In the genomic region with DNA sequence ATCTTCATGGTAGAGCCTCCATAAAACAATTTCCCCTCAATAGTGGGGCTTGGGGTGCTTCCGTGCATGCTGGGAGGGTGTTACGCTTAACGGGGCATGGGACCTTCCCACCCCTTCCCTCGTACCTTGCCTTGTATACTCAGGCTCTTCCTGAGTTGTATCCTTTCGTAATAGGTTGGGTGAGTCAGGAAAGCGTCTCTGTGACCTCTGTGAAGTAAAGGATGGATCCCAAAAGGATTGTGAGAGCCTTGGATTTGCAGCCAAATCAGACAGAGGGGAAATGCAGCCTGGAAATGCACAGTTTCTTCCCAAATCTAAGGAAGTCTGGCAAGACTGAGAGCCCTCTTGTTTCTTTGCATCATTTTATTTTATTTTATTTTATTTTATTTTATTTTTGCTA, we compare ENCODE assay signal across 27 mouse cellular contexts.
A peak's percentile ranks its signal among the peaks of the same experiment; 100 is the strongest.
DNase-seq lines count a peak whose midpoint lies in the region; ATAC-seq and TF ChIP-seq lines count a peak whose summit lies in the region.
"Had no signal": no experiment of that assay in that cellular context is flagged by ENCODE, and none has a peak within 500 bp of the region (broad histone marks: within the 10 kb centered on the region; RNA-seq: fewer than 3 reads in every experiment).

No protein-coding gene starts in this region.

- intact Hi-C loops in heart, postnatal 25 days (cut with DNase I) = no loop called here

- TF ChIP-seq EP300 in lung, postnatal 0 days (IDR thresholded peaks at IDR 0.05) = peak; percentile 31; the same call in 1 of the 2 replicates

- no peak overlapping the region for H3K4me3 ChIP-seq in heart, embryonic 16.5 days (ENCODE audit: low read length)
- H3K4me3 ChIP-seq in lung, postnatal 0 days (ENCODE audit: low read depth, low read length) = no peak overlapping the region
- H3K4me3 ChIP-seq in brown adipose tissue, adult 24 weeks (ENCODE audit: insufficient read depth, low read depth, low read length) = no peak overlapping the region
- H3K4me3 ChIP-seq: embryonic facial prominence, embryonic 12.5 days; kidney, embryonic 15.5 days; midbrain, embryonic 13.5 days; neural tube, embryonic 15.5 days had no signal

- H3K27ac ChIP-seq in heart, embryonic 16.5 days (ENCODE audit: low read length) = 0 out of 2 replicates have a peak overlapping the region, but pooled peaks have one; percentile 9
- H3K27ac ChIP-seq in lung, postnatal 0 days (ENCODE audit: low read length) = peak overlapping the region; percentile 20; the same call in 1 of the 2 replicates
- peak overlapping the region; percentile 90 for H3K27ac ChIP-seq in brown adipose tissue, adult 24 weeks (replicated peaks; ENCODE audit: low read depth, low read length)
- H3K27ac ChIP-seq: embryonic facial prominence, embryonic 12.5 days; kidney, embryonic 15.5 days; liver, embryonic 14.5 days; midbrain, embryonic 13.5 days; neural tube, embryonic 15.5 days had no signal

- no peaks in the 10 kb centered on the region for H3K9me3 ChIP-seq in heart, embryonic 16.5 days (replicated peaks; ENCODE audit: control insufficient read depth, low read length)
- no peaks in the 10 kb centered on the region for H3K9me3 ChIP-seq in lung, postnatal 0 days (ENCODE audit: low read length)
- H3K9me3 ChIP-seq: embryonic facial prominence, embryonic 12.5 days; G1E; kidney, embryonic 15.5 days; midbrain, embryonic 13.5 days; neural tube, embryonic 15.5 days had no signal

- peak; percentile 86 for DNase-seq in heart, adult 11 months
- no peak for DNase-seq in heart, adult 18-20 months
- DNase-seq in heart, postnatal 25 days (ENCODE audit: low spot score) = no peak
- no peak for DNase-seq in lung, postnatal 0 days (ENCODE audit: low spot score)
- DNase-seq in lung, postnatal 36 days = no peak
- DNase-seq: adrenal gland, postnatal 14 days; cerebellum, adult 11-12 months; cerebellum, adult 9-11 months; embryo, embryonic 11 days; gastrocnemius, postnatal 25 days; kidney, adult 18-20 months; kidney, postnatal 25 days; liver; lung, postnatal 10 days; right cerebral cortex, postnatal 14 days; thymus, postnatal 25 days had no signal

- H3K4me1 ChIP-seq in heart, embryonic 16.5 days (ENCODE audit: control insufficient read depth, insufficient read depth, low read length) = peaks cover 37% of the 10 kb centered on the region
- peaks cover 34% of the 10 kb centered on the region for H3K4me1 ChIP-seq in lung, postnatal 0 days (ENCODE audit: insufficient read depth, low read depth, low read length)
- H3K4me1 ChIP-seq in brown adipose tissue, adult 24 weeks (ENCODE audit: control insufficient read depth, insufficient read depth, insufficient read length, low read length) = peaks cover 55% of the 10 kb centered on the region

- no peaks in the 10 kb centered on the region for H3K36me3 ChIP-seq in heart, embryonic 16.5 days (ENCODE audit: control insufficient read depth, insufficient read depth)
- H3K36me3 ChIP-seq in lung, postnatal 0 days (ENCODE audit: insufficient read depth, low read length) = no peaks in the 10 kb centered on the region
- H3K36me3 ChIP-seq: embryonic facial prominence, embryonic 12.5 days; G1E; kidney, embryonic 15.5 days; midbrain, embryonic 13.5 days; neural tube, embryonic 15.5 days had no signal

- no peak for ATAC-seq in heart, embryonic 16.5 days (replicated peaks; ENCODE audit: extremely low read depth, insufficient read depth, low FRiP score)
- ATAC-seq in lung, postnatal 0 days = no peak
- ATAC-seq: forebrain, embryonic 14.5 days; hindbrain, embryonic 16.5 days; midbrain, embryonic 13.5 days had no signal

- no peak for TF ChIP-seq CTCF in lung, postnatal 0 days (IDR thresholded peaks at IDR 0.05)

- no peak overlapping the region for H3K9ac ChIP-seq in heart, embryonic 16.5 days (ENCODE audit: low read length)
- no peak overlapping the region for H3K9ac ChIP-seq in lung, postnatal 0 days (replicated peaks; ENCODE audit: low read depth)
- H3K9ac ChIP-seq: embryonic facial prominence, embryonic 12.5 days; kidney, embryonic 15.5 days; liver, embryonic 14.5 days; midbrain, embryonic 13.5 days; neural tube, embryonic 15.5 days had no signal

- H3K27me3 ChIP-seq in heart, embryonic 16.5 days (ENCODE audit: control insufficient read depth, insufficient read depth, low read length) = peaks cover 2% of the 10 kb centered on the region; the same call in 1 of the 2 replicates
- no peaks in the 10 kb centered on the region for H3K27me3 ChIP-seq in lung, postnatal 0 days (replicated peaks; ENCODE audit: insufficient read depth, low read length)
- H3K27me3 ChIP-seq: embryonic facial prominence, embryonic 12.5 days; kidney, embryonic 15.5 days; neural tube, embryonic 15.5 days had no signal

- H3K4me2 ChIP-seq in heart, embryonic 16.5 days (ENCODE audit: low read depth, low read length) = no peak overlapping the region
- H3K4me2 ChIP-seq in lung, postnatal 0 days (replicated peaks; ENCODE audit: low read depth, low read length) = no peak overlapping the region
- H3K4me2 ChIP-seq: embryonic facial prominence, embryonic 12.5 days; heart, embryonic 11.5 days; kidney, embryonic 15.5 days; midbrain, embryonic 13.5 days; neural tube, embryonic 15.5 days had no signal

- 75% methylated on average over 6 of the region's 6 CpGs for WGBS in heart, embryonic 16.5 days
- WGBS in lung, postnatal 0 days = 66% methylated on average over 6 of the region's 6 CpGs

Comparison
In these comparisons a context has a peak if more than half of its experiments do, and no peak if none do; other contexts are left out.
1. H3K27ac ChIP-seq: peak in every context shown above with its lines; median percentile 90 in brown adipose tissue, adult 24 weeks; 20 in lung, postnatal 0 days; 9 in heart, embryonic 16.5 days.